Mouse (Mus musculus) myocyte (in vitro differentiated cells): ENCODE data around the gene Tppp.

Experiments used
- MYOD1 ChIP-seq, 3 experiments: IDR thresholded peaks; one replicate each; pipeline ENCODE4 v1.6.1; 2011; ENCODE audit warnings: control low read depth in 2 of 3, low read depth in 2 of 3, mild to moderate bottlenecking in 2 of 3, moderate library complexity in 1 of 3; ENCODE audit not compliant: insufficient read length in 2 of 3, control insufficient read depth in 1 of 3
- MYOG ChIP-seq, 3 experiments: IDR thresholded peaks; one replicate each; pipeline ENCODE4 v1.6.1; 2011; ENCODE audit warnings: control low read depth in 2 of 3, low read depth in 2 of 3, mild to moderate bottlenecking in 2 of 3; ENCODE audit not compliant: insufficient read length in 2 of 3, control insufficient read depth in 1 of 3, insufficient read depth in 1 of 3
- POLR2A ChIP-seq: IDR thresholded peaks from one replicate; pipeline ENCODE4 v1.6.1; 2011; ENCODE audit warnings: low read depth, mild to moderate bottlenecking, control low read depth, moderate library complexity; ENCODE audit not compliant: insufficient read length
- POLR2AphosphoS2 ChIP-seq: IDR thresholded peaks from one replicate; pipeline ENCODE4 v1.6.1; 2011; ENCODE audit warnings: low read depth, control low read depth; ENCODE audit not compliant: insufficient read length

GRCm38 (mm10) chr13:74025151-74026081 is 16.2 kb downstream of the Tppp start:
- TF ChIP-seq MYOD1 (IDR thresholded peaks at IDR 0.05; ENCODE audit: control insufficient read depth in 1 of 3, insufficient read length in 2 of 3, low read depth in 2 of 3): no peak
- no peak for TF ChIP-seq POLR2A
- no peak for TF ChIP-seq MYOG (IDR thresholded peaks at IDR 0.05; ENCODE audit: control insufficient read depth in 1 of 3, insufficient read depth in 1 of 3, insufficient read length in 2 of 3, low read depth in 2 of 3)
- no peak for TF ChIP-seq POLR2AphosphoS2
